Mouse (Mus musculus): ENCODE results near the gene Arhgap35. TPM values are rescaled to one million over a fixed set of nuclear protein-coding genes. Genes with fewer than 3 reads are reported as not detected.

Gene Arhgap35
- polyA plus RNA-seq, 1 experiment from 2014 or later, result 31.0 TPM

GRCm38 (mm10) chr7:16629598-16630296, 15.0 kb upstream of the Arhgap35 start:
- no peaks in the 10 kb centered on the region for H3K9me3 ChIP-seq (ENCODE audit: control insufficient read depth, low read length)
- 0 out of 2 replicates have a peak, but pooled peaks have one; percentile 66 for ATAC-seq (ENCODE audit: insufficient number of reproducible peaks, low FRiP score, low TSS enrichment, low read depth)
- WGBS, result 17% methylated on average over 10 of the region's 10 CpGs
- no peak overlapping the region for H3K4me2 ChIP-seq (ENCODE audit: low read depth, severe bottlenecking)
- H3K27me3 ChIP-seq (ENCODE audit: control insufficient read depth, insufficient read depth, low read length), result no peaks in the 10 kb centered on the region
- H3K4me3 ChIP-seq (ENCODE audit: low read depth, low read length), result no peak overlapping the region
- no peaks in the 10 kb centered on the region for H3K4me1 ChIP-seq (ENCODE audit: control insufficient read depth, insufficient read depth, low read length)
- H3K9ac ChIP-seq (ENCODE audit: low read length), result no peak overlapping the region
- peak; percentile 78 for DNase-seq (ENCODE audit: low spot score)
- H3K27ac ChIP-seq (replicated peaks; ENCODE audit: low read depth, low read length), result no peak overlapping the region
- no peaks in the 10 kb centered on the region for H3K36me3 ChIP-seq (ENCODE audit: control insufficient read depth, insufficient read depth, low read length)

DNA sequence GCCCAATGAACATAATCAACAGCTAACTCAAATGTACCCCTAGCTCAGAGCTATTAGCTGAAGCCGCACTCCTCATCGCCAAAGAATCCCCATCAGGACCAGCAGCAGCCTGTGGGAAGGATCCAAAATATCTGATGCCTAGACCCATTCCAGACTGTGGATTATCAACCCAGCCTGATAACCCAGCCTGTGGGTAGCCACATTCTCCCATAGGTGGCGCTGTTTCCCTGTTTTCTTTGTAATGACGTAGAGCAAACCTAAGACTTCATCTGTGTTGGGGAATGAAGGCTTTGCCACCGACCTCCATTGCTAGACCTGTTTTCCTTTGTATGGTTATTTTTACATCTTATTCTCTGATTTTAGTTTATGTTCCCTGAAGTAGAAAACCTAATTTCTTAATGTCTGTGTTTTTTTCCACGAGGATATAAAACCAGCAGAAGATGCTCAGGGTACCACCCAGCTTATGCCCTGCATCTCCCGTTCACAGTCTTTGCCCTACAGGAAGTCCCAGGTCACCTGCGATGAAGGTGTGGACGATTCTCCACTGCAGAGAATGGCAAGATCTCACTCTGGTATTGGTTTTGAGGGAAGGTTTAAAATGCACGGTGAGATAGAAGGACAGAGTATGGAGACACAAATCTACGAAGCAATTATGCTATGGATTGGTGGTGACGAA, 13.4 kb upstream of the Arhgap35 start:
- WGBS, result 37% methylated on average over 12 of the region's 12 CpGs
- no peak for ATAC-seq (ENCODE audit: insufficient number of reproducible peaks, low FRiP score, low TSS enrichment, low read depth)
- Histone ChIP-seq H3K36me3 (ENCODE audit: control insufficient read depth, insufficient read depth, low read length) (no peaks in the 10 kb centered on the region), H3K27me3 (ENCODE audit: control insufficient read depth, insufficient read depth, low read length) (no peaks in the 10 kb centered on the region), H3K4me1 (ENCODE audit: control insufficient read depth, insufficient read depth, low read length) (no peaks in the 10 kb centered on the region), H3K4me3 (ENCODE audit: low read depth, low read length) (no peak overlapping the region), H3K9ac (ENCODE audit: low read length) (no peak overlapping the region), H3K4me2 (ENCODE audit: low read depth, severe bottlenecking) (no peak overlapping the region), H3K9me3 (ENCODE audit: control insufficient read depth, low read length) (no peaks in the 10 kb centered on the region), H3K27ac (replicated peaks; ENCODE audit: low read depth, low read length) (no peak overlapping the region)
- peak; percentile 84 for DNase-seq (ENCODE audit: low spot score)

DNA sequence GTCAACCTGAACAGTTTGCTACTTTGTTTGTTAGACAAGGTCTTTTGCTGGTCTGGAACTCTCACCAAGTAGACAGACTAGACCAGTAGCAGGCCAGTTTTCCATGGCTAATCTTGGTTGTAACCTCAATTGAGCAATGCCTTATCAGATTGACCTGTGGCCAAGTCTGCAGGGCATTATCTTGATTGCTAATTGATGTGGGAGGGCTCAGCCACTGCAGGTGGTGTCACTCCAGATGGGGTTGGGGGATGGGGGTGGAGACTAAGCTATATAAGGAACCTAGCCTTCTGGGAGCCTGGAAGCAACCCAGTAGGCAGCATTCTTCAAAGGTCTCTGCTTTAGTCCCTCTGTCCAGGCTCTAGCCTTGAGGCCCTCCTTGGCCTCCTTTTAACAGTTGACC, 8.9 kb upstream of the Arhgap35 start:
- H3K9me3 ChIP-seq (ENCODE audit: control insufficient read depth, low read length), result no peaks in the 10 kb centered on the region
- no peak for ATAC-seq (ENCODE audit: insufficient number of reproducible peaks, low FRiP score, low TSS enrichment, low read depth)
- no peak overlapping the region for H3K4me2 ChIP-seq (ENCODE audit: low read depth, severe bottlenecking)
- no peak overlapping the region for H3K9ac ChIP-seq (ENCODE audit: low read length)
- no peaks in the 10 kb centered on the region for H3K27me3 ChIP-seq (ENCODE audit: control insufficient read depth, insufficient read depth, low read length)
- peaks cover under 1% of the 10 kb centered on the region; the same call in 1 of the 2 replicates for H3K4me1 ChIP-seq (ENCODE audit: control insufficient read depth, insufficient read depth, low read length)
- no peak for DNase-seq (ENCODE audit: low spot score)
- no peaks in the 10 kb centered on the region for H3K36me3 ChIP-seq (ENCODE audit: control insufficient read depth, insufficient read depth, low read length)
- H3K4me3 ChIP-seq (ENCODE audit: low read depth, low read length), result no peak overlapping the region
- no peak overlapping the region for H3K27ac ChIP-seq (replicated peaks; ENCODE audit: low read depth, low read length)

GRCm38 (mm10) chr7:16623131-16623530, 8.3 kb upstream of the Arhgap35 start:
- ATAC-seq (ENCODE audit: insufficient number of reproducible peaks, low FRiP score, low TSS enrichment, low read depth), result no peak
- Histone ChIP-seq H3K4me1 (ENCODE audit: control insufficient read depth, insufficient read depth, low read length) (peaks cover 4% of the 10 kb centered on the region; the same call in 1 of the 2 replicates), H3K27me3 (ENCODE audit: control insufficient read depth, insufficient read depth, low read length) (no peaks in the 10 kb centered on the region), H3K4me2 (ENCODE audit: low read depth, severe bottlenecking) (no peak overlapping the region), H3K9me3 (ENCODE audit: control insufficient read depth, low read length) (no peaks in the 10 kb centered on the region), H3K9ac (ENCODE audit: low read length) (no peak overlapping the region), H3K27ac (replicated peaks; ENCODE audit: low read depth, low read length) (no peak overlapping the region), H3K4me3 (ENCODE audit: low read depth, low read length) (no peak overlapping the region), H3K36me3 (ENCODE audit: control insufficient read depth, insufficient read depth, low read length) (no peaks in the 10 kb centered on the region)
- DNase-seq (ENCODE audit: low spot score), result no peak
- 40% methylated on average over 4 of the region's 4 CpGs for WGBS

DNA sequence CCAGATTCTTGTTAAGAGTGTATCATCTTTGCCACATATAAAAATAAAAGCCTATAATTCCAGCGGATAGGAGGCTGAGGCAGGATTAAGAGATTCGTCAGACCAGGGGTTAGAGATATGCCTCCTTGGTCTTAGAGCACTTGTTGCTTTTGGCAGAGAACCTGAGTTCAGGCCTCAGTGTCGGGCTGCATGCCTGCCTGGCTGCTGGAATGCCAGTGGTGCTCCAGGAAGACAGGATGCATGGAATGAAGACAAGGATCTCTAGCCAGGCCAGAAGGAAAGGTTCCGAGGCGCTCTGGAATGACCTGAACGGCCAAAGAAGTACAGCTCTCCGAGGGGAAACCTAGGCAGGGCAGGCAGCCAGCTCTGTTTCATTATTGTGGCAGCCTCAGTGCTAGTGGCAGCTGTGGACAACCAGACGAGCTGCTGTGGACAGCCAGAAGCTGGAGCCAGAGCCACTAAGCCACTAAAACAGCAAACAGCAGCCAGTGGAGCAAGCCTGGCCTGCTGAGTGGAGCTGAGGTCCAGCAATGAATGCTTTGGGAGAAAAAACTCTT, 6.4 kb upstream of the Arhgap35 start:
- no peak overlapping the region for H3K9ac ChIP-seq (ENCODE audit: low read length)

DNA sequence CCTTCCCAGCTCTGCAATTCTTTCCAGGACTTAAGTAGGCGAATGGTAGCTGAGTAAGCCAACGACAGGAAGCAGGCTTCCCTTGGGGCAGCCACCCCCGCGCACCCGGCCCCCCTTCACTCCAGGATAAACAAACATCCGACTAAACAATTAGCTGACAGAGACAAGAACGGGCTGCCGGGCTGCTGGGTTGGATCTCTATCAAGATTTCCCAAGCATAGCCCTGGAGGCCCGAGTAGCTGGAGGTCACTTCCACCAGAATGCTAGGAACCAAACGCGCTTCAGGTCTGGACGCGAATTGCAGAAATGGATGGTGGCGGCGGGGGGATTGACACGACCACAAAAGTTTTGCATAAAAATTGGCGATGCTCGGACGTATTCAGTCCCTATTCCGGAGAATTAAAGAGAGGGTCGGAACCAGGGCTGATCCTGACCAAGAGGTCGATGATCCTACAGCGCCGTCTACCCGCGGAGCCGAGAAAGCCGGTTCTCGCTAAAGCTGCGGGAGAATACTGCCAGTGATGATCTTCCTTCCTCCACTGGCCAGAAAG, 3.9 kb upstream of the Arhgap35 start:
- no peaks in the 10 kb centered on the region for H3K27me3 ChIP-seq (ENCODE audit: control insufficient read depth, insufficient read depth, low read length)
- H3K4me3 ChIP-seq (ENCODE audit: low read depth, low read length), result peak overlapping the region; percentile 16
- no peak overlapping the region for H3K27ac ChIP-seq (replicated peaks; ENCODE audit: low read depth, low read length)
- ATAC-seq (ENCODE audit: insufficient number of reproducible peaks, low FRiP score, low TSS enrichment, low read depth) (no peak), DNase-seq (ENCODE audit: low spot score) (peak; percentile 72)
- H3K36me3 ChIP-seq (ENCODE audit: control insufficient read depth, insufficient read depth, low read length), result no peaks in the 10 kb centered on the region
- WGBS, result 2% methylated on average over 30 of the region's 30 CpGs
- peaks cover 11% of the 10 kb centered on the region; the same call in 1 of the 2 replicates for H3K4me1 ChIP-seq (ENCODE audit: control insufficient read depth, insufficient read depth, low read length)
- no peak overlapping the region for H3K9ac ChIP-seq (ENCODE audit: low read length)
- H3K9me3 ChIP-seq (ENCODE audit: control insufficient read depth, low read length), result no peaks in the 10 kb centered on the region
- H3K4me2 ChIP-seq (ENCODE audit: low read depth, severe bottlenecking), result peak overlapping the region; percentile 42

More for the DNA sequence above, 6.4 kb upstream of the Arhgap35 start:
- 82% methylated on average over 8 of the region's 8 CpGs for WGBS
- H3K27ac ChIP-seq (replicated peaks; ENCODE audit: low read depth, low read length), result no peak overlapping the region
- H3K27me3 ChIP-seq (ENCODE audit: control insufficient read depth, insufficient read depth, low read length), result no peaks in the 10 kb centered on the region
- no peaks in the 10 kb centered on the region for H3K36me3 ChIP-seq (ENCODE audit: control insufficient read depth, insufficient read depth, low read length)
- H3K4me1 ChIP-seq (ENCODE audit: control insufficient read depth, insufficient read depth, low read length), result peaks cover 4% of the 10 kb centered on the region; the same call in 1 of the 2 replicates
- DNase-seq (ENCODE audit: low spot score) (no peak), ATAC-seq (ENCODE audit: insufficient number of reproducible peaks, low FRiP score, low TSS enrichment, low read depth) (no peak)
- no peak overlapping the region for H3K4me3 ChIP-seq (ENCODE audit: low read depth, low read length)
- no peaks in the 10 kb centered on the region for H3K9me3 ChIP-seq (ENCODE audit: control insufficient read depth, low read length)
- H3K4me2 ChIP-seq (ENCODE audit: low read depth, severe bottlenecking), result no peak overlapping the region

DNA sequence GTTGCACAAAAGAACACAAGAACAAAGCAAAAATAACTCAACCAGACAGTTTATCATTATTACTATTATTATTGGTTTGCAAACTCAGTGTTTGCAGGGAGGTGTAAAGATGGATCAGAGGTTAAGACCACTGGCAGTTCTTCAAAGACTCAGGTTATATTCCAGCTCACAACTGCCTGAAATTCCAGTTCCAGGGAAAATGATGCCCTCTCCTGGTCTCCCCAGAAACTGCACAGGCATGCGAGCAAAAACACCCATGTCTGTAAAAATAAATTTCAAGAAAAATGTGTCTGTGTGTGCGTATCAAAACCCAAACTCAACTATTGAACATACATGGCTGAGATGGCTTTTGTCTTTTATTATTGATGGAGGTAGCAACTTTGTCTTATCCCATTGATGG, 2.3 kb upstream of the Arhgap35 start:
- DNase-seq (ENCODE audit: low spot score), result peak; percentile 80
- 24% methylated on average over 2 of the region's 2 CpGs for WGBS
- Histone ChIP-seq H3K4me1 (ENCODE audit: control insufficient read depth, insufficient read depth, low read length) (peaks cover 23% of the 10 kb centered on the region), H3K27me3 (ENCODE audit: control insufficient read depth, insufficient read depth, low read length) (no peaks in the 10 kb centered on the region), H3K36me3 (ENCODE audit: control insufficient read depth, insufficient read depth, low read length) (no peaks in the 10 kb centered on the region), H3K4me3 (ENCODE audit: low read depth, low read length) (no peak overlapping the region), H3K27ac (replicated peaks; ENCODE audit: low read depth, low read length) (no peak overlapping the region), H3K4me2 (ENCODE audit: low read depth, severe bottlenecking) (no peak overlapping the region), H3K9ac (ENCODE audit: low read length) (no peak overlapping the region), H3K9me3 (ENCODE audit: control insufficient read depth, low read length) (no peaks in the 10 kb centered on the region)
- no peak for ATAC-seq (ENCODE audit: insufficient number of reproducible peaks, low FRiP score, low TSS enrichment, low read depth)

DNA sequence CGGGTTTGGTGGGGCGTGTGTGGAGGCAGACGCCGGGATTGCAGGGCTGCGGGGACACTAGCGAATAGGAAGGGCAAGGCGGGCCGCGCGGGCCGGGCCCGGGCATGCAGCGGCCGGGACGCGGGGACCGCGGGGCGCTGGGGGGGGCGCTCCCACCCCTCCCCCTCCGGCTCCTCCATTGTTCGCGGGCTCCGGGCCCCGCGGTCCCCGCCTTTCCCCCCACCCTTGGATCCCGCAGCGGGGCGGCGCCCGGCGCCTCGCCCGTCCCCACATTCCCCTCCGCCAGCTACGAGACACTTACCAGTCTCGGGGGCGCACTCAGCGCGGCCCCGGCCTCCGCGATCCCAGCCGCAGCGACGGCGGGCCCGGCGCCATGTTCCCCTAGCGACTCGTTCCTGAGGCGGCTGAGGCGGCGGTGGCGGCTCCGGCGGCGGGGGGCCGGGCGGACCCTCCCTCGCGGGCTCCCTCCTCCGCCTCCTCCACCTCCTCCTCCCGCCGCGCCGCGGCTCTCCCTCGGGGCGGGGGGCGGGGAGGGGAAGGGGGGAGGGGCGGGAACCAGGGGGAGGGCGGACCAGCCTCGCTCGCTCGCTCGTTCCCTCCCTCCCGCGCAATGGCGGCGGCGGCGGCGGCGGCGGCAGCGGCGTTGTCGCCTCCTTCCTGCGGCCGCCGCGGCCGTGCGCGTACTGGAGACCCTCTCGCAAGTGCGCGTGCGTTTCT, 464 bp downstream of the Arhgap35 start:
- Histone ChIP-seq H3K27ac (replicated peaks; ENCODE audit: low read depth, low read length) (peak overlapping the region; percentile 100), H3K4me3 (ENCODE audit: low read depth, low read length) (peak overlapping the region; percentile 90), H3K9me3 (ENCODE audit: control insufficient read depth, low read length) (no peaks in the 10 kb centered on the region), H3K27me3 (ENCODE audit: control insufficient read depth, insufficient read depth, low read length) (no peaks in the 10 kb centered on the region), H3K36me3 (ENCODE audit: control insufficient read depth, insufficient read depth, low read length) (no peaks in the 10 kb centered on the region), H3K9ac (ENCODE audit: low read length) (peak overlapping the region; percentile 98), H3K4me2 (ENCODE audit: low read depth, severe bottlenecking) (peak overlapping the region; percentile 85), H3K4me1 (ENCODE audit: control insufficient read depth, insufficient read depth, low read length) (peaks cover 29% of the 10 kb centered on the region)
- under 1% methylated on average over 37 of the region's 101 CpGs for WGBS
- DNase-seq (ENCODE audit: low spot score), result peak; percentile 83
- peak; percentile 15 for ATAC-seq (ENCODE audit: insufficient number of reproducible peaks, low FRiP score, low TSS enrichment, low read depth)
